Mouse (Mus musculus) testis, adult 2 months (tissue): ENCODE measurements around the gene Gripap1.

ENCODE experiments used
- CTCF ChIP-seq: fragments of 200-500 bp; IDR thresholded peaks from 2 replicates; pipeline ENCODE4 v1.5.1; 2012; ENCODE audit warnings: low read depth, mild to moderate bottlenecking, inconsistent platforms, low read length, moderate library complexity; ENCODE audit not compliant: control insufficient read depth, insufficient read depth, insufficient replicate concordance
- POLR2A ChIP-seq: fragments of 200-500 bp; IDR thresholded peaks from 2 replicates; pipeline ENCODE4 v1.6.1; 2012; ENCODE audit warnings: low read depth, mild to moderate bottlenecking, inconsistent platforms, low read length, moderate library complexity; ENCODE audit not compliant: control insufficient read depth

GRCm38 (mm10) chrX:7778450-7779244, 10.9 kb upstream of the Gripap1 start:
- no peak for TF ChIP-seq POLR2A
- TF ChIP-seq CTCF = no peak
